Mouse (Mus musculus) embryonic fibroblast, embryonic 13.5 days (primary cell): ENCODE measurements around the gene Vwce. TPM values are rescaled to one million over a fixed set of nuclear protein-coding genes. Genes with fewer than 3 reads are reported as not detected.
A peak's percentile ranks its signal among the peaks of the same experiment; 100 is the strongest.

Source experiments
- H3K27ac ChIP-seq: 2 replicates; pipeline ENCODE4 v1.5.1; 2012; ENCODE audit warnings: low read length, control low read depth, inconsistent platforms; ENCODE audit not compliant: insufficient read depth
- H3K4me1 ChIP-seq: 2 replicates; pipeline ENCODE4 v1.6.1; 2011; ENCODE audit warnings: low read length; ENCODE audit not compliant: control insufficient read depth, insufficient read depth
- H3K4me3 ChIP-seq: 2 replicates; pipeline ENCODE4 v1.5.1; 2011; ENCODE audit warnings: mild to moderate bottlenecking, control low read depth, low read length; ENCODE audit not compliant: insufficient read depth
- CTCF ChIP-seq: IDR thresholded peaks from 2 replicates; pipeline ENCODE4 v1.5.1; 2011; ENCODE audit warnings: mild to moderate bottlenecking, control low read depth, low read length, moderate library complexity, borderline replicate concordance; ENCODE audit not compliant: insufficient read depth
- POLR2A ChIP-seq: IDR thresholded peaks from 2 replicates; pipeline ENCODE4 v1.6.1; 2011; ENCODE audit warnings: low read depth, mild to moderate bottlenecking, control low read depth, low read length, moderate library complexity
- polyA plus RNA-seq: library from polyadenylated mRNA; stranded (reverse); fragments of >200 nt; gene quantifications from 2 replicates; pipeline ENCODE4 v1.2.4, GENCODE M21; 2011; ENCODE audit warnings: low read depth; ENCODE audit not compliant: missing spikeins, insufficient read length

The Vwce gene
- polyA plus RNA-seq, 1 experiment, result 1.1 TPM

GRCm38 (mm10) chr19:10688537-10689352 is 54.7 kb downstream of the Vwce start, which contains the start of gene Vps37c:
Gene Vps37c, plus strand, starts transcription at chr19:10688735.
- peak within 1 kb of the TSS; percentile 93 for H3K4me3 ChIP-seq
- TF ChIP-seq CTCF (no peak), POLR2A (peak; percentile 83)
- peaks cover 7% of the 10 kb centered on the region for H3K4me1 ChIP-seq
- H3K27ac ChIP-seq, result peak within 1 kb of the TSS; percentile 91

GRCm38 (mm10) chr19:10689470-10690166 is 55.6 kb downstream of the Vwce start:
- TF ChIP-seq CTCF, result no peak
- TF ChIP-seq POLR2A, result 0 out of 2 replicates have a peak, but pooled peaks have one; percentile 12
- Histone ChIP-seq H3K4me3 (peak overlapping the region; percentile 93), H3K27ac (peak overlapping the region; percentile 91), H3K4me1 (peaks cover 10% of the 10 kb centered on the region)

DNA sequence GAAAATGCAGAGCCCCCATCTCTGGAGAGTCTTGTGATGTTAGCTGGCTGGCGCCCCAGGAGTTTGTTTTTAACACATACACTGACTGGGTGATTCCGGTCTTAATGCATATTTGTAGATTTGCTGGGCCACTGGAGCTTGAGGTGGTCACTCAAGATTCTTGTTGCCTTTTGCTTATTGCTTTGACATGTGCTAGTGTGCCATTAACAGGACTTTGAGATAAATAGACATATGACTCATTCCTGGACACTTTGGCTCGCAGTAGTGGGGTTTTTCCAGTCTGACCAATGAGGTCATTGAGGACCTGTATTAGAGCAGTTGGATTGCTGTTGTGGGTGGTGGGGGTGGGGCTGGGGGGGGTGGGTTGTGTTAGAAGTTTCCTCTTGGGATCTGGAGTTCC is 56.3 kb downstream of the Vwce start:
- TF ChIP-seq CTCF (no peak), POLR2A (no peak)

DNA sequence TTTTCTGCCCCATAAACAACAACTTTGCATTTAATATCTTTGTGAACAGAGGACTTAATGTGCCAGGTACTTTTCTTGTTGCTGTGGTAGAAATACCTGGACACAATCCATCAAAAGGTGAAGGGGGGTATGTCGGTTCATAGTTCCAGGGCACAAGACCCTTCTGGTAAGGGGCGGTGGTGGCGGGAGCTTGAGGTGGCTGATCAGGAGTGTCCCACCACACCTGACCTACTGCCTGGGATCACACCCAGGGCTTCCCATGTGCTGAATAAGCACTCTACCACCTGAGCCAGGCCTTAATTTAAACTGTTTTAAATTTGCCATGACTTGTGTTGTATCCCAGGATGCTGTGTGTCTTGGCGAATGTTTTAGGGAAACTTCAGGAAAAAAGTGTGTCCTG is 57.1 kb downstream of the Vwce start:
- peaks cover 12% of the 10 kb centered on the region for H3K4me1 ChIP-seq
- no peak overlapping the region for H3K27ac ChIP-seq
- no peak overlapping the region for H3K4me3 ChIP-seq
- TF ChIP-seq POLR2A (no peak), CTCF (no peak)

More for the DNA sequence above, 56.3 kb downstream of the Vwce start:
- Histone ChIP-seq H3K27ac (peak overlapping the region; percentile 91), H3K4me3 (peak overlapping the region; percentile 26; the same call in 1 of the 2 replicates), H3K4me1 (peaks cover 10% of the 10 kb centered on the region)

GRCm38 (mm10) chr19:10691660-10692059 is 57.6 kb downstream of the Vwce start:
- TF ChIP-seq POLR2A (no peak), CTCF (no peak)
- H3K4me3 ChIP-seq, result no peak overlapping the region
- H3K27ac ChIP-seq, result no peak overlapping the region
- H3K4me1 ChIP-seq, result peaks cover 12% of the 10 kb centered on the region

- no peak overlapping the region for H3K4me3 ChIP-seq
- H3K27ac ChIP-seq, result no peak overlapping the region
- H3K4me1 ChIP-seq, result peaks cover 16% of the 10 kb centered on the region
- TF ChIP-seq POLR2A (no peak), CTCF (no peak)
Observed at GRCm38 (mm10) chr19:10692361-10692760, 58.3 kb downstream of the Vwce start.

GRCm38 (mm10) chr19:10693926-10694682 is 60.1 kb downstream of the Vwce start:
- Histone ChIP-seq H3K4me1 (peaks cover 22% of the 10 kb centered on the region), H3K4me3 (no peak overlapping the region), H3K27ac (peak overlapping the region; percentile 3; the same call in 1 of the 2 replicates)
- TF ChIP-seq CTCF, result no peak
- TF ChIP-seq POLR2A, result no peak

- Histone ChIP-seq H3K27ac (no peak overlapping the region), H3K4me1 (peaks cover 18% of the 10 kb centered on the region)
- no peak for TF ChIP-seq POLR2A
- TF ChIP-seq CTCF, result no peak
Observed at GRCm38 (mm10) chr19:10695801-10696200, 61.8 kb downstream of the Vwce start.

DNA sequence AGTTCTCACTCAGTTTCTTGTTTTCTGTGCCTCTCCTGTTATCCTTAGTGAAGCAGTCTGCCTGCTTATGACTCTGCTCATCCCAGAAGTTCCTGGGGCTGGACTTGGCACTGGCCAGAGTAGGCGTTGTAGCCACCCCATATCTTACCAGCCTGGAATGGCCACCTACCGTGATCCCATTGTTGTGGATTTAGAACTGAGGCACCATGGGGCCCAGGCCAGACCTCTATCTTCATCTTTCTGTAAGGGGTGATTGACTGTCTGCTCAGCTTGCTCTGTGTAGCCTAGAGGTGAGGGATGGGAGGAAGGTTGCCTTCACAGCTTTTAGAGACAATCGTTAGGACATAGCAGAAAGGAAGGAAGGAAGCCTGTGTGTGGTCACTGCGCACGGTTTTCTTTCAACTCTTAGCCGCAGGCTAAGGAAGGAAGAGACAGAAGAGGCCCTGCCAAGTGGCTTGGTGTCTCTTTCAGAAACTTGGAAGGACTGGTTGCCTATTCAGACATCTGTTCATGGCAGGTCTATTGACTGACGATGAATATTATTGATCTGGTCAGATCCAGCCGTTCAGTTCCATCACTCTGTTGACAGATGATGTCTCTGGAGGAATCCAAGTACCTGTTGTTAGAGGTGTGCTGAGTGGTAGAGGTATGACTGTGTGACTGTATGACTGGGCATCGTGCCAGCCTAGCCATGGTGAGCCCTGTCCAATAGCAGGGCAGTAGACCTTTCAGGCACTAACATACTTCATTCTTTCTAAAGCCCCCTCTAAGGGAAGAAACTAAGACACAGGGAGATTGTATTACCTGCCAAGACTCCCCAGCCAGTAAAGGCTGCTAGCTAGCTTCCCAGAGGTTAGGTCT is 64.3 kb downstream of the Vwce start:
- Histone ChIP-seq H3K27ac (peak overlapping the region; percentile 66), H3K4me3 (no peak overlapping the region), H3K4me1 (peaks cover 23% of the 10 kb centered on the region)
- TF ChIP-seq CTCF, result no peak
- no peak for TF ChIP-seq POLR2A

More at GRCm38 (mm10) chr19:10695801-10696200, 61.8 kb downstream of the Vwce start:
- no peak overlapping the region for H3K4me3 ChIP-seq
